Mouse (Mus musculus) myocyte (in vitro differentiated cells): ENCODE results near the gene Dupd1.

Source experiments
- MAX ChIP-seq: IDR thresholded peaks from one replicate; pipeline ENCODE4 v1.6.1; 2011; ENCODE audit warnings: low read depth, mild to moderate bottlenecking, control low read depth
- POLR2A ChIP-seq: IDR thresholded peaks from one replicate; pipeline ENCODE4 v1.6.1; 2011; ENCODE audit warnings: low read depth, mild to moderate bottlenecking, control low read depth, moderate library complexity; ENCODE audit not compliant: insufficient read length
- POLR2AphosphoS2 ChIP-seq: IDR thresholded peaks from one replicate; pipeline ENCODE4 v1.6.1; 2011; ENCODE audit warnings: low read depth, control low read depth; ENCODE audit not compliant: insufficient read length
- SRF ChIP-seq: IDR thresholded peaks from one replicate; pipeline ENCODE4 v1.6.1; 2011; ENCODE audit warnings: low read depth; ENCODE audit not compliant: control insufficient read depth, insufficient read length
- TCF12 ChIP-seq: IDR thresholded peaks from one replicate; pipeline ENCODE4 v1.6.1; 2011; ENCODE audit warnings: mild to moderate bottlenecking, control low read depth; ENCODE audit not compliant: poor library complexity, insufficient read depth, severe bottlenecking
- USF1 ChIP-seq: IDR thresholded peaks from one replicate; pipeline ENCODE4 v1.6.1; 2011; ENCODE audit warnings: low read depth, mild to moderate bottlenecking, control low read depth, moderate library complexity

DNA sequence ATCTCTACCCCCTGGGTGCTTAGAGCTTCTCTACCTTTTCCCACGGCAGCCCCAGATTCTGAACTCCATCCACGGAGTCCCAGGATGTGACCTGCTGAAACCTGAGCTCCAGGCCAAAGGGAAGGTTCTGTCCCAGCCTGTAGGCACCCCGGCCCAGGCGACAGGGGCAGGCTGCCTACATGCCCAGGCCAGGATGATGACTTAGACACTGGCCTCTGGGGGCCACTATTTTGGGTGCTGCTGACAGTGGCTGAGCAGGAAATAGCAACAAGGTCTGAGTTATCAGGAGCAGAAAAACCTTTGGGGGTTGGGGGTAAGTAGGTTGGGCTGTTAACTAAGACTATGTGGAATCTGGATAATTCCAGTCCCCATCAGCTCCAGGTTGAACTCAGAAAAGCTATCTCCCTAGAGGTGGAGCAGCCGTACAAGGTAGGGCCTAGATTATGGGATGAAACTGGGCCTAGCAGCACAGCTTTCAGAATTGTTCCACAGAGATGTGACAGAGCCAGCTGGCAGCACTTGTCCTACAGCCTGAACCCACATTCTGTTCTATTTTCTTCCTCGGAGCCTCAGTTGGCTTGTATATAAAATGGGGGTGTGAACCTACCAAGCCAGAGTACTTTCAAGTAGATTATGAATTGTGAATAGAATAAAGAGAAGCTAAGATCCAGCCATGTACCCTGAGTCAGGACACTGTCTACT, 14.8 kb upstream of the Dupd1 start:
- TF ChIP-seq SRF (no peak), TCF12 (no peak), POLR2AphosphoS2 (no peak), MAX (no peak), POLR2A (no peak), USF1 (no peak)
